Mouse (Mus musculus): ENCODE measurements at regions not wholly inside any gene's neighbourhood (a gene's known extent, or its start where the extent isn't known, plus 50 kb on each side); places are given as distances from the start of the nearest gene placed in this dataset.

DNA sequence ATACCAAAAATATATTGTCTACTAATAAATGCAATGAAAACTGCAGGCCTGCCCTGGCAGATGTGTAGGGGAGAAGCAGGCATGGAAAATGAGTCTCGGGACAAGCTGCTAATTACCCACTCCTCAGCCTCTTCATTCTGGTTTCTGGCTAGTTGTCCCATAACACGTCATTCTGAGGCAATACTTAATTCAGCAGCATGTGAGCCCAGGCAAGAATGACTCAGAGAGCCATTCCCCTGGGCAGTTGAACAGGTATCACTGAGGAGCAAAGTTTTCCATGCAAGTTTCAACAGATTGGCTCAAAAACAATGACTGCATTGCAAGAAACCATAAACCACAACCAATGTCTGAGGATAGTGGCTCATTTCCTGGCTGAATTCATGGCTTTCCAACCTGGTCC is 97.0 kb upstream of the Otud4 start:
- H3K27me3 ChIP-seq (ENCODE audit: insufficient read depth, low read length): no peaks in the 10 kb centered on the region
- H3K4me3 ChIP-seq (replicated peaks; ENCODE audit: low read length): no peak overlapping the region
- H3K4me1 ChIP-seq (replicated peaks; ENCODE audit: low read depth, low read length): peaks cover 26% of the 10 kb centered on the region
- TF ChIP-seq POU5F1 (IDR thresholded peaks at IDR 0.05; ENCODE audit: borderline replicate concordance, low read length) (no peak), NANOG (IDR thresholded peaks at IDR 0.05; ENCODE audit: borderline replicate concordance, low read length) (no peak), CTCF (conservative IDR thresholded peaks at IDR 0.05; ENCODE audit: low read length) (no peak)
- H3K36me3 ChIP-seq (ENCODE audit: insufficient read depth, low read length): no peaks in the 10 kb centered on the region
- H3K9me3 ChIP-seq (ENCODE audit: low read length): peaks cover 20% of the 10 kb centered on the region

DNA sequence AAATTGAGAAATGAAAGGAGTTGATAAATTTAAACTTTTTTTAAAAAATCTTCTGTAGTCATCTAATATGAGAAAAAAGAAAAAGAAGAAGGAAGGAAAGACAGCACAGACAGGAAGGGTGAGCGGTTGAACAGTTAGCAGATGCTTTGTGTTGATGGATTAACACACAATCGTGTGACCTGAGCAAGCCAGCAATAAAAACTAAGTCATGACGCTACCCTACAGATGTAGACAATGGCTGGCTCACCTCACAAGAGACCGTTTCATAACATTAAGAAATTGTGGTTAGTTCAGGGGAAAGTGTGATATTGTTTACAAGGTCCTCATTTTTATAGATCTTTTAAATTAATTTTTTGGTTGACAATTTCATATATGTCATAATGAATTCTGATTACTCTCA is 99.4 kb upstream of the Otud4 start:
- no peak for TF ChIP-seq POU5F1 (IDR thresholded peaks at IDR 0.05; ENCODE audit: borderline replicate concordance, low read length)
- no peak for TF ChIP-seq CTCF (conservative IDR thresholded peaks at IDR 0.05; ENCODE audit: low read length)
- TF ChIP-seq NANOG (IDR thresholded peaks at IDR 0.05; ENCODE audit: borderline replicate concordance, low read length): no peak
- no peaks in the 10 kb centered on the region for H3K27me3 ChIP-seq (ENCODE audit: insufficient read depth, low read length)

DNA sequence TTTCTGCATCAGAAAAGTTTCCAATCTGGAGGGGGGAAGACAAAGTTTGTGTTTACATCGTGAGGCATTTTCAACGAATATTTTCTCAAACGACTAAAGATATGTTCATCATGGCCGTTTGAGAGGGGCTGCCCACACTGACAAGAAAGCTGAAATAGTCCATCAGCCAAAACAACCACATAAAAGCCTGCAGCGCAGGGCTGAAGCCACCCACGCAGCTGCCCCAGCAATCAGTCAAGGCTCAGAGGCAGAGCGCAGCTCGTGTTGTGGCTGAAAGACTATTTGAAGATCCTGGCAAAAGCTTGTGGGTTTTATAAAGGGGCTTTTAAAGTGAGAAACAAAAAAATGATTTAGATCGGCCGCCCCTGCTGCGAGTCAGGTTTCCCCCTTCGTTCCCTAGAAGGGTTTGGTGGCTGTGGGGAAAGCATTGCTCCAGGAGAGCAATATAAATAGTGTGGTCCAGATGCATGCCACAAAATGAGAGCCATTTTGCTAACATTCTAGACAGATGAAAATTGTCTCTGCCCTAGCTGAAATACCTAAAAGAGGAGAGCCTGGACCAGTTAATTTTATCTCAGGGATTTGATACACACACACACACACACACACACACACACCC is 105.0 kb upstream of the Otud4 start:
- Histone ChIP-seq H3K4me3 (replicated peaks; ENCODE audit: low read length) (no peak overlapping the region), H3K4me1 (replicated peaks; ENCODE audit: low read depth, low read length) (peaks cover 12% of the 10 kb centered on the region), H3K27me3 (ENCODE audit: insufficient read depth, low read length) (no peaks in the 10 kb centered on the region), H3K9me3 (ENCODE audit: low read length) (peaks cover 7% of the 10 kb centered on the region), H3K36me3 (ENCODE audit: insufficient read depth, low read length) (no peaks in the 10 kb centered on the region)
- no peak for TF ChIP-seq CTCF (conservative IDR thresholded peaks at IDR 0.05; ENCODE audit: low read length)
- TF ChIP-seq NANOG (IDR thresholded peaks at IDR 0.05; ENCODE audit: borderline replicate concordance, low read length): no peak

More for the DNA sequence above, 99.4 kb upstream of the Otud4 start:
- Histone ChIP-seq H3K4me1 (replicated peaks; ENCODE audit: low read depth, low read length) (peaks cover 9% of the 10 kb centered on the region), H3K36me3 (ENCODE audit: insufficient read depth, low read length) (no peaks in the 10 kb centered on the region), H3K9me3 (ENCODE audit: low read length) (peaks cover 15% of the 10 kb centered on the region; the same call in 1 of the 2 replicates), H3K4me3 (replicated peaks; ENCODE audit: low read length) (no peak overlapping the region)

DNA sequence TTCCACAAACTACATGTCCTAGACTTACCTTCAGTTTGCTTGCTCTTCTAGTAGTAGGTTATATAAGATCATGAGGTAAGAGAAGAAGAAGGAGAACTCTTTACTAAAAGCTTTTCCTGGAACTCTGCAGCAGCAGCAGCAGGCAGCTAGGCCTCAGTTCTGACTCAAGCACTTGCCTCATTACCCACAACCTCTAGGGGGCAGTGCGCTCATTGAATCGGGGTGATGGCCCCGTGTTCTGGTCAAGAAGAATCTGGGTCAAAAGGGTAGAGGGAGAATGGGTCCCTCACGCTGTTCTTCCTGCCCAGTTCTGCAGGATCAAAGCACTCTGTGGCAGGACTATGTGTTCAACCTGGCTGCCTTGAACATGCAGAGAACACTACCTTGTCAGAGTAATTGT is 109.9 kb upstream of the Otud4 start:
- Histone ChIP-seq H3K27me3 (ENCODE audit: insufficient read depth, low read length) (no peaks in the 10 kb centered on the region), H3K9me3 (ENCODE audit: low read length) (peaks cover 7% of the 10 kb centered on the region; the same call in 1 of the 2 replicates), H3K4me3 (replicated peaks; ENCODE audit: low read length) (no peak overlapping the region), H3K36me3 (ENCODE audit: insufficient read depth, low read length) (no peaks in the 10 kb centered on the region), H3K4me1 (replicated peaks; ENCODE audit: low read depth, low read length) (peaks cover 12% of the 10 kb centered on the region)
- TF ChIP-seq NANOG (IDR thresholded peaks at IDR 0.05; ENCODE audit: borderline replicate concordance, low read length) (no peak), CTCF (conservative IDR thresholded peaks at IDR 0.05; ENCODE audit: low read length) (peak; percentile 69), POU5F1 (IDR thresholded peaks at IDR 0.05; ENCODE audit: borderline replicate concordance, low read length) (no peak)

DNA sequence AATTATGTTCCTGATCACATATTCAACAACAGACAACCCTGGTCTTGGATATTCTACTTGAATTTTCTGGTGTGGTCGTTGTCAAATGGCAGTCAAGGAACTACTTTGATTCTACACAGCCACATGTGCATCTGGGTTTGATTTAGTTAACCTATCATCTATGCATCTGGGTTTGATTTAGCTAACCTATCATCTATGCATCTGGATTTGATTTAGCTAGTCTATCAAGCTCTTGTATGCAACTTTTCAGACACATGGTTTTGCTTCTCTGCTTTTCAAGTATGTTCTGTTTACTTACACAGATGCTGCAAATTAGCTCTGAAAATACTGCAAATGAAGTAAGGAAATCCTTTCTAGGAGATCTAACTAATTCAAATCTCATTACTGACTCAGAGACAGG is 117.4 kb upstream of the Otud4 start:
- H3K36me3 ChIP-seq (ENCODE audit: insufficient read depth, low read length): no peaks in the 10 kb centered on the region
- no peaks in the 10 kb centered on the region for H3K4me1 ChIP-seq (replicated peaks; ENCODE audit: low read depth, low read length)
- TF ChIP-seq NANOG (IDR thresholded peaks at IDR 0.05; ENCODE audit: borderline replicate concordance, low read length) (no peak), POU5F1 (IDR thresholded peaks at IDR 0.05; ENCODE audit: borderline replicate concordance, low read length) (no peak), CTCF (conservative IDR thresholded peaks at IDR 0.05; ENCODE audit: low read length) (no peak)
- no peak overlapping the region for H3K4me3 ChIP-seq (replicated peaks; ENCODE audit: low read length)
- H3K9me3 ChIP-seq (ENCODE audit: low read length): no peaks in the 10 kb centered on the region
- H3K27me3 ChIP-seq (ENCODE audit: insufficient read depth, low read length): no peaks in the 10 kb centered on the region

DNA sequence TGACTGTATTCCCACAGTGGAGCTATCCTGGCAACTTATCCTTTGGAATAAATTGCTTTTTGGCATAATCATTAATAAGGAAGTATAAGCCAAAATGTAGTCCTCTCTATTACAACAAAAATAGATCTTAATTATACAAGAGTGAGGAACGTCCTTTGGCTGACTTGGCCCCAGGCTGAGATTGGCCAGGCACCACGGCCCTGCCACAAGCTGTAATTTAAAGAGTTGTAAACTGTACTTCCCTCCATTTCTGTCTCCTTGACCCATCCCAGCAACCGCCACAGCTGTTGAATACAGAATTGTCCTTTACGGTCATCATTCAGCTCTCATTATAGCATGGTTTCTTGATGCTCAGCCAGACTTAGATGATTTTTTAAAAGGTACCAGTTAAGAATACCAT is 119.6 kb upstream of the Smad1 start:
- Histone ChIP-seq H3K4me1 (replicated peaks; ENCODE audit: low read depth, low read length) (no peaks in the 10 kb centered on the region), H3K9me3 (ENCODE audit: low read length) (no peaks in the 10 kb centered on the region), H3K27me3 (ENCODE audit: insufficient read depth, low read length) (no peaks in the 10 kb centered on the region), H3K36me3 (ENCODE audit: insufficient read depth, low read length) (no peaks in the 10 kb centered on the region), H3K4me3 (replicated peaks; ENCODE audit: low read length) (no peak overlapping the region)
- TF ChIP-seq NANOG (IDR thresholded peaks at IDR 0.05; ENCODE audit: borderline replicate concordance, low read length) (no peak), CTCF (conservative IDR thresholded peaks at IDR 0.05; ENCODE audit: low read length) (no peak), POU5F1 (IDR thresholded peaks at IDR 0.05; ENCODE audit: borderline replicate concordance, low read length) (no peak)

DNA sequence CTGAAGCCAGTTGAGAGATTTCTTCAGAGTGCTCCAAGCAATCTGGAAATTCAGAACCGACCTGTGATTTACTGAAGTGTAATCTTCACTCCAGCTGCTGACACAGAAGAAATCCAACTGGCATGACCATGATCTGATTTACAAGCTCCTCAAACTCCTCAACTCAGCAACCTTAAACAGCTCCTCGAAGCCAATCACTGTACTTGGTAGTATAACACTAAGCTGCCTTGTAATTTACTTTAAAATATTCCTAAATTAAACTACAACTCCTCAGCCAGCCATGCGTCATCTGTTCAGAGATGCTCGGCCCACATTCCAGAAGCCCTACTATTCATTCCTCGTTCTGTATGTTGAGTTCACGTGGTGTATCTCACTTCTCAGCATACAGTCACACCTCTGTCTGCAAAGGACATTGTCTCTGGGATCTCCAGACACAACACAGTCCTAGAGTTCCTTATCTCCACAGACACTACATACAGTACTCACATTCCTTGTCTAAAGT is 116.0 kb upstream of the Smad1 start:
- no peak overlapping the region for H3K4me3 ChIP-seq (replicated peaks; ENCODE audit: low read length)
- H3K36me3 ChIP-seq (ENCODE audit: insufficient read depth, low read length): no peaks in the 10 kb centered on the region
- H3K9me3 ChIP-seq (ENCODE audit: low read length): no peaks in the 10 kb centered on the region
- no peaks in the 10 kb centered on the region for H3K27me3 ChIP-seq (ENCODE audit: insufficient read depth, low read length)
- H3K4me1 ChIP-seq (replicated peaks; ENCODE audit: low read depth, low read length): no peaks in the 10 kb centered on the region
- TF ChIP-seq CTCF (conservative IDR thresholded peaks at IDR 0.05; ENCODE audit: low read length) (no peak), POU5F1 (IDR thresholded peaks at IDR 0.05; ENCODE audit: borderline replicate concordance, low read length) (no peak), NANOG (IDR thresholded peaks at IDR 0.05; ENCODE audit: borderline replicate concordance, low read length) (no peak)

DNA sequence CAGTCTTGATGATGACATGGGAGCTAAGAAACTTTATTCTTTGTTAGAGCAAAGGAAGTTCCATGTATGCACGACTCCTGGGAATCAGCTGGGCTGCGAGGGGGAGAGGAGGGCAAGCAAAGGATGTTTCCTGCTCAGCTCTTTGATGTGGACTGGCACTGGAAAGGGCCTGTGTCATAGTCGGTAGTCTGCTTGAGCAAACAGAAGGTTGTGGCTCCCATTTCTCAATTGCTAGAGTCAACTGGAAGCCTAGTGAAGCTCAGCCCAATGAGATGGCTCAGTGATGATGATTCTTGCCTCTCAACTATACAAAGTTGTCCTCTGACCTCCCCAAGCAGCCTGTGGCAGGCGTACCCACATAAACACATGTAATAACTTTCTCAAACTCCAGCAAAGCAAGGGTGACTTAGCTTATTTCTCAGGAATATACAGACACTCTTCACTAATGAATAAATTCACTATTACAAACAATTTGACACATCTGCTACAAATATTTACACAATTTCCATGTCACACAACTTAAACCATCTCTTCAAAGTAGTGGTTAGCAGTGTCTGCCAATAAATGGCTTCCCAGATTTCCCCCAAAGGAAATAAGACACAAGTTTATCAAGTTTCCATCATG is 115.4 kb upstream of the Smad1 start:
- no peaks in the 10 kb centered on the region for H3K36me3 ChIP-seq (ENCODE audit: insufficient read depth, low read length)
- H3K4me3 ChIP-seq (replicated peaks; ENCODE audit: low read length): no peak overlapping the region
- H3K27me3 ChIP-seq (ENCODE audit: insufficient read depth, low read length): no peaks in the 10 kb centered on the region
- H3K4me1 ChIP-seq (replicated peaks; ENCODE audit: low read depth, low read length): no peaks in the 10 kb centered on the region
- no peak for TF ChIP-seq NANOG (IDR thresholded peaks at IDR 0.05; ENCODE audit: borderline replicate concordance, low read length)
- no peak for TF ChIP-seq CTCF (conservative IDR thresholded peaks at IDR 0.05; ENCODE audit: low read length)
- no peak for TF ChIP-seq POU5F1 (IDR thresholded peaks at IDR 0.05; ENCODE audit: borderline replicate concordance, low read length)
- H3K9me3 ChIP-seq (ENCODE audit: low read length): no peaks in the 10 kb centered on the region
